Mouse (Mus musculus): ENCODE measurements around the gene Clpx.
"Not testable (repeated sequence)": the region's sequence is repeated elsewhere in the genome, so short reads cannot be mapped to it uniquely, and the experiment has no call there.

Clpx gene

DNA sequence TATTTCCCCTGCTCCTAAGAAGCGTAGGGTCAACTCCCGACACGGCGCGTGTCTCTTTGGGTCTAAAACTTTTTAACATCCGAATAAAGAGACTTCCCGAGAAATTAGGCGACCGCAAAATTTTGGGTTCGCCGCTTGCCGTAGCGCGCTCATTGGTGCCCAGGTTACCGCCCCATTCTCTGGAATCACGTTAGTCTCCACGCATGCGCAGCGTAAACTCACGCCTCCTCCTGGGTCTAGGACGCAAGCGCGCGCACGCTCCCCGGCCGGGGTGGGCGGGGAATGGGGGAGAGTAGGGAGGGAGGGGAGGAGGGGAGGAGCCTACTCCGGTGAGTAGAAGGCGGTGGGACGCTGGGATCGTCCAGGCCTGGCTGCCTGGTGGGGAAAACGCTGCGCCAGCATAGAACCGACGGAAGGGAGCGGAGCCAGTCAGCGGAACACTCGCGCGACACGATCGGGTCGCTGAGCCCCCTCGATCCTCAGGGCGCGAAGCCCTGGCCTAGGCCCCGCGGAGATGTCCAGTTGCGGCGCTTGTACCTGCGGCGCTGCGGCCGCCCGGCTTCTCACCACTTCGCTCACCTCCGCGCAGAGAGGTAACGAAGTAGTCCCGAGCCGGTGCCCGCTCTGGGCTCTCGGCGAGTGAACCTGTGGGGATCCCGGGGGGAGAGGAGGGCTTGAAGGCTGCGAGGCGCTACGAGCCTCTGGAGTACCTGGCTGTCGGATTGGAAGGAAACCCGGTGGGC is at the start of gene Clpx:
Gene Clpx (plus strand): TSS at position 288 of the 743 bp plus-strand sequence.
- DNase-seq = peak; percentile 98 to 99

- peak; percentile 65 to 71 for DNase-seq
Observed at GRCm38 (mm10) chr9:65247502-65248376, 46.3 kb upstream of the Clpx start.

GRCm38 (mm10) chr9:65248377-65248690 is 45.7 kb upstream of the Clpx start:
- peak; percentile 59 to 70 for DNase-seq

DNA sequence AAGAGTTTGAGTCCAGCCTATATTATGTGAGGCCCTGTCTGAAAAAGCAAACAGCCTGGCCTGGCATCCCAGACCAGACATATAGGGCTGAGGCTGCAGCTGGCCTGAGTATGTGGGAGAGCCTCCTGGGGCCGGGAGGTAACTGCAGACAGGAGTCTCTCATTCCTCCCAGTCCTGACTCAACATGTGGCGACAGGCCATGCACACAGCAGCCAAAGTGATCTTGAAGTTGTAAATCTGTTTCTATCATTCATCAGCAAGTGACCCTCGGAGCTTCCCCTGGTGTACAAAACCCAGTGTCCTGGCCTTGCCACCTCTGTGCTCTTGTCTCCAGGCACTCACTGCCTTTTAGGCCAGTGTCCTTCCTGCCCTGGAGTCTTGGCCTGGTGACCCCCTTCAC is 42.0 kb upstream of the Clpx start:
- no peak for DNase-seq

- DNase-seq = no peak
Observed at GRCm38 (mm10) chr9:65255906-65256600, 38.0 kb upstream of the Clpx start.

DNA sequence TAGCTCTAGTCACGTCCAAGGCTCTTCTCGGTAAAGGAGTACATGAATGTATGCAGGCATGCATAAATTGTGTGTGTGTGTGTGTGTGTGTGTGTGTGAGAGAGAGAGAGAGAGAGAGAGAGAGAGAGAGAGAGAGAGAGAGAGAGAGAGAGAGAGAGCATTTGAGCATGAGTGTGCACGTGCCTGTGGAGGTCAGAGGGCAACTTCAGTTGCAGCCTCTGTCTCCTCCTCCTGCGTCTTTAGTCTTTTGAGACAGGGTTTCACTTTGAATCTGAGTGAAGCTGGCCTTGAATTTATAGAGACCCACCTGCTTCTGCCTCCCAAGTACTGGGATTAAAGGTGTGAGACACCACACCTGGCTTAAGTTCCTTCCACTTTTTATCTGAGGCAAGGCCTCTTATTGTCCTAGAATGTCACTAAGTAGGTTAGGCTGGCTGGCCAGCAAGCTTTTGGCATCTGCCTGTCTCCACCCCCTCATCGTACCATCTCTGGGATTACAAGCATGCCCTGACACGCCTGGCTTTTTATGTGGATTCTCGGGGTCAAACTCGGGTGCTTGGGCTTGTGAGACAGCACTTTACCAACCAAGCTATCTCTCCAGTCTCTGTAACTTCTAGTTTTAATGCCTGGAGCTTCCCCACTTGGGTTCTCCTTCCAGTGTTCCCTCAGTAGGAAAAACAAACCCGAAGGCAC is 36.7 kb upstream of the Clpx start:
- DNase-seq = no peak

- no peak for DNase-seq
Observed at GRCm38 (mm10) chr9:65259366-65259765, 34.7 kb upstream of the Clpx start.

DNA sequence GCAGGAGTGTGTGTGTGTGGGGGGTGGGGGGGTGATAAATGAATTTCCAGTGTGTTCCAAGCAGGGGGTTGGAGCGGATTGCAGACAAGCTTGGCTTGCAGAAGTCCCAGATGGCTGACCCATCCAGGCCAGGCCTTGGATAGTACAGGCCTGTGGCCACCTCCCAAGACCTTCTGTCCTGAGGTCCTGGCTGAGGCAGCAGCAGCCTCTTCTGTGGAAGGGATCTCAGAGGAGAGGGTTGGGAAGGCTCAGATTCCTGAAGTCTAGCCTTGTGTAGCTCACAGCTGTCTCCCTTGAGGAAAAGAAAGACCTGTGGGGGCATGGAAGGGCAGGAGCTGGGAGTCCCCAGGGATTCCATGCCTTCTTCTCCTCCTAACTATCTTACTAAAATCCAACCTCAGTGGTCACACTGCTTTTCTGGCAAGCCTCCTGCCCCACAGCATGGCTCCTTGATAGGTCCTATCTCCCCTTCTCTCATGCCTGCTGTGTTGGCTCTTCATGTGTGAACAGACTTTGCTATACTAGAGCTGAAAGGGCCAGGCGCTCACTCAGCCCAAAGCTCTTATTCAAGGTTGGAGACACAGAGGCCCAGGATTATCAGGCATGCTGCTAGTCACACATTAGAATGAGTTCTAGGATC is 32.3 kb upstream of the Clpx start:
- no peak for DNase-seq

DNA sequence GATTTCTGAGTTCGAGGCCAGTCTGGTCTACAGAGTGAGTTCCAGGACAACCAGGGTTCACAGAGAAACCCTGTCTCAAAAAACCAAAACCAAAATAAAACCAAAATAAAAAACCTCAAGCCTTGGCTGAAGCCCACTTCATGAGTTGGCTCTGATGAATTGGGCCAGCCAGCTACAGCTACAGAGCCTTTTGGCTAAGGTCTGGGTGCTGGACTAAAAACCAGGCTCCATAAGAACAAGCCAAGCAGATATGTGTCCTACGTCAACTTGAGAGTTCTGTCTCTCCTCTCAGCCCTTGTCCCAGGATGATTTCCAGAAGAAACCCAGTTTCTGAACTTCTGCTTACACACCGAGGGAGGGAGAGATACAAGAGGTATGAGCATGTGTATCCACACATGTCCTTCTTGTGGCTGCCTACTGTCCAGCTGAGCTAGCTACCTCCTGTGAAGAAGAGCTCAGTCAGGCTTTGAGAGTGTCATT is 31.4 kb upstream of the Clpx start:
- no peak for DNase-seq

DNA sequence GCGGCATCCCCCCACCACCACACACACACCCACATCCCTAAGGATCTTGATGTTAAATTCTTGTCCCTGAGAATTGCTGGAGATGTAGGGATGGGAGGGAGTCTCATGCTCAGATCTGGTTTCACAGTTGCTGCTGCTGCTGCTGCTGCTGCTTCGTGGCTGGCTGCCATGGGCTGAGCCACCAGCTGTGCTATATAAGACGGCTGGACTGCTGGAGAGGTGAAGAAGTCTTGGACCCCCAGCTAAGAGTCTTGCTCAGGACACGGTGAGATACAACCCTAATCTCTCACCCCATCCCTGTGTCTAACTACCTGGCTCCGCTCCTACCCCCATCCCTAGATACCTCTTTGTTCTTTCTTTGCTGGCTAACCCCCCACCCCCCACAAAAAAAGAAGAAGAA is 29.1 kb upstream of the Clpx start, which contains the start of gene Cilp:
Gene Cilp (plus strand): TSS at position 222 of the 400 bp plus-strand sequence.
- peak; percentile 77 to 82 for DNase-seq

DNA sequence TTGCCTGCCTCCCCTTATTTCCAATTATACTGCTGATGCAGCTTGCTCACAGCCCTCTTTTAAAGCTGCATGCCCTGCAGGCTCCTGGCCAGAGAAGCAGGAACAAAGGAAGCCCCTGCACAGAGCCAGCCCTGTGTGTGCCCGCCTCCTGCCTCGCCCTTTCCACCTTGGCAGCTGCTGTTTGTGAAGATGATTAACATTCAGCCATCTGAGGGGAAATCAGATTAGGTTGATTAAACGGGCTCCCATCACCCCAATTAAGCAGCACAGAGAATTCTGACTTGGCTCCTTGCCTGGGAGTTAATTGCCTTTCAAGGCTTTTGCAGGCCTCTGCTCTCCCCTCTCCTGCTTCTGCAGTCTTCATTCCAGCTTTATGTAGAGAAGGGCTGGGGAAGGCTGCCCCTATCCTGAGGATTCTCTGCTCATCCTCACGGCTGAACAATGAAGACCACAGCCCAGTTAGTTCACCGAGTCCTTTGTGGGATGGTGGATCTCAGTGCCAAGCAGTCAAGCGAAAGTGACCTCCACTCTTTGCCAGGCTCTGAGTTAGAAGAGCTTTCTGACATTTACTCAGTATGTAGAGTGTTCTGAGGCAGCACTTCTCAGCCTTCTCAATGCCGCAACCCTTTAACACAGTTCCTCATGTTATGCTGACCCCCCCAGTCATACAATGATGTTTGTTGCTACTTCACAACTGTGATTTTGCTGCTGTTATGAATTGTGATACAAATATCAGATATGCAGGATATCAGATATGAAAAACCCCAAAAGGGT is 26.1 kb upstream of the Clpx start:
- peak; percentile 58 to 69 for DNase-seq

GRCm38 (mm10) chr9:65273048-65273809 is 20.8 kb upstream of the Clpx start:
- no peak for DNase-seq

GRCm38 (mm10) chr9:65273873-65274272 is 20.2 kb upstream of the Clpx start:
- no peak for DNase-seq

- not testable (repeated sequence) for DNase-seq
Observed at GRCm38 (mm10) chr9:65274851-65275250, 19.2 kb upstream of the Clpx start.

- DNase-seq = no peak
Observed at GRCm38 (mm10) chr9:65275810-65276530, 18.1 kb upstream of the Clpx start.

- DNase-seq = peak in 1 of 2 experiments; percentile 13
Observed at GRCm38 (mm10) chr9:65281536-65282151, 12.4 kb upstream of the Clpx start.

DNA sequence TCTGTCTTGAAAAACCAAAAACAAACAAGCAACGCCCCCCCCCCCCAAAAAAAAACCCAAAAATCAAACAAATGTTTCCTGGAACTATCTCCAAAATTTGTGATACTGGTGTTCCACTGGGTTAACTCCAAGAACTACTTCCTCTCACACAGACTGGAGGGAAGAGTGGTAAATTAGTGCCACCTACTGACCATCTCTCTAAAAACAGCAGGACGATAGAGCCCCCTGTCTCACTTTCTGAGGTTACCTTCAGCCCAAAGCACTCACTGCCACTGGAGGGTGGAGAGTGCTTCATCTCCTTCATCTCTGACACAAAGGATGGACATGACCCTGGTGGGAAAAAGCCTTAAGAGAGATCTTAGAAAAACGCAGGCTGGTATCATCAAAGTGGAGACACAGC is 10.8 kb upstream of the Clpx start:
- DNase-seq = peak in 1 of 2 experiments; percentile 33

DNA sequence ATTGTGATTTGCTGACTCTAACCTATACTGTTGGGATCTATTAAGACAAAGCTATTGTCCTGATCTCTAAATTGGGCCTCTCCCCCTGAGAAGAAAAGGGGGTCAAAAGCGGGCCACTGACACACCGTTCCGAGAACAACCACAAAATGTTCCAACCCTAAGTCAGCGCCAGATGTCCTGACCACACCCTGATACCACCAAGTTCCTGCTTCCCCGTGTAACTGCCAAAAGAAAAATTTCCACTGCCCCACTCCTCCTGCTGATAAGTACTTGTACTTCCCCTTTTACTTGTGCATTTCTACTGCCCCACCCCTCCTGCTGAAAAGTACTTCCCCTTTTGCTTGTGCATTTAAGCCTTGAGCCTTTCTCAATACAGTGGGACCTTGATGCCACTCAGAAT is 5.8 kb upstream of the Clpx start:
- not testable (repeated sequence) for DNase-seq

DNA sequence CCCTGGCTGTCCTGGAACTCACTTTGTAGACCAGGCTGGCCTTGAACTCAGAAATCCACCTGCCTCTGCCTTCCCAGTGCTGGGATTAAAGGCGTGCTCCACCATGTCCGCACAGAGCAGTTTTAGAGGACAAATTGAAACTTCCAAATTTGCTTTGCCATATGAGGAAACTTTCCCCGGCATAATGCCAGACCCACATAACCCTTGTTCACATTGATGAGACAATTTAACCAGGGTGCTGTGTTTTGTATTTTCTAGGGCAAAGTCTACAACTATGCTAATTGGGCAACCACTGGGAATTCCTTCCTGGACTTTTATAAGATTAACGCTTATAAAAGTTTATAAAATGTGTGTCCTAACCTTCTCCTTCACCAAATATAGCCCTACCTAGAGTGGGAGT is 4.1 kb upstream of the Clpx start:
- peak in 1 of 2 experiments; percentile 25 for DNase-seq
